Mouse (Mus musculus) adrenal gland, adult (tissue): ENCODE data around the gene Ddx58.

Experiments
- DNase-seq, 2 experiments: peaks; one replicate each; pipeline ENCODE4 v3.0.0; 2022 to 2023; ENCODE audit warnings: low spot score in 1 of 2; ENCODE audit not compliant: inconsistent age in 2 of 2

Gene Ddx58

GRCm38 (mm10) chr4:40236829-40237228 is 2.8 kb downstream of the Ddx58 start:
- no peak for DNase-seq

- no peak for DNase-seq
Observed at GRCm38 (mm10) chr4:40234256-40234655, 5.4 kb downstream of the Ddx58 start.

GRCm38 (mm10) chr4:40233062-40233664 is 6.5 kb downstream of the Ddx58 start:
- DNase-seq = no peak

- DNase-seq = no peak
Observed at GRCm38 (mm10) chr4:40229723-40230122, 9.9 kb downstream of the Ddx58 start.

GRCm38 (mm10) chr4:40227886-40228285 is 11.7 kb downstream of the Ddx58 start:
- DNase-seq = no peak

GRCm38 (mm10) chr4:40227131-40227530 is 12.5 kb downstream of the Ddx58 start:
- DNase-seq = no peak

- no peak for DNase-seq
Observed at GRCm38 (mm10) chr4:40226095-40226494, 13.5 kb downstream of the Ddx58 start.

GRCm38 (mm10) chr4:40221876-40222585 is 17.6 kb downstream of the Ddx58 start:
- DNase-seq = no peak

GRCm38 (mm10) chr4:40221004-40221760 is 18.4 kb downstream of the Ddx58 start:
- DNase-seq = no peak

- DNase-seq = no peak
Observed at GRCm38 (mm10) chr4:40220437-40220836, 19.2 kb downstream of the Ddx58 start.

GRCm38 (mm10) chr4:40218382-40218781 is 21.2 kb downstream of the Ddx58 start:
- peak in 1 of 2 experiments; percentile 55 for DNase-seq

GRCm38 (mm10) chr4:40217910-40218309 is 21.7 kb downstream of the Ddx58 start:
- DNase-seq = no peak

- no peak for DNase-seq
Observed at GRCm38 (mm10) chr4:40212177-40212576, 27.5 kb downstream of the Ddx58 start.

GRCm38 (mm10) chr4:40207701-40208100 is 31.9 kb downstream of the Ddx58 start:
- no peak for DNase-seq

GRCm38 (mm10) chr4:40205231-40205903 is 34.3 kb downstream of the Ddx58 start:
- peak in 1 of 2 experiments; percentile 55 for DNase-seq

- DNase-seq = no peak
Observed at GRCm38 (mm10) chr4:40204374-40204773, 35.3 kb downstream of the Ddx58 start.

GRCm38 (mm10) chr4:40202205-40202604 is 37.4 kb downstream of the Ddx58 start:
- no peak for DNase-seq

GRCm38 (mm10) chr4:40195336-40195735 is 44.3 kb downstream of the Ddx58 start:
- no peak for DNase-seq

GRCm38 (mm10) chr4:40193461-40193860 is 46.2 kb downstream of the Ddx58 start:
- DNase-seq = no peak

GRCm38 (mm10) chr4:40192246-40192645 is 47.4 kb downstream of the Ddx58 start:
- DNase-seq = no peak

GRCm38 (mm10) chr4:40187956-40188355 is 51.7 kb downstream of the Ddx58 start:
- DNase-seq = no peak
